Mouse (Mus musculus): ENCODE measurements around the gene Vwc2.

- TF ChIP-seq CTCF (IDR thresholded peaks at IDR 0.05) (no peak), EP300 (IDR thresholded peaks at IDR 0.05) (no peak)
Observed at GRCm38 (mm10) chr11:11283512-11283911, 169.5 kb downstream of the Vwc2 start.

Measured in lung, postnatal 0 days (tissue).